Mouse (Mus musculus): ENCODE data around the gene Lce1j. TPM values are rescaled to one million over a fixed set of nuclear protein-coding genes. Genes with fewer than 3 reads are reported as not detected.

Gene Lce1j
- polyA plus RNA-seq, 1 experiment from 2014 or later: not detected

Other genes starting within 250 kb of the Lce1j start
- gene Ivl, start 216.8 kb downstream of the Lce1j start, polyA plus RNA-seq (2016; fragmentation: Nextera tagmentation; extraction: Ambion mirVana): 0.10 and 0.13 TPM in 2 replicates
- not detected in 2 replicates for gene Smcp, start 201.5 kb downstream of the Lce1j start, polyA plus RNA-seq (2016; fragmentation: Nextera tagmentation; extraction: Ambion mirVana)
- not detected in 2 replicates for gene 2210017I01Rik, start 183.0 kb downstream of the Lce1j start, polyA plus RNA-seq (2016; fragmentation: Nextera tagmentation; extraction: Ambion mirVana)
- gene Lce6a, start 168.9 kb downstream of the Lce1j start, polyA plus RNA-seq (2016; fragmentation: Nextera tagmentation; extraction: Ambion mirVana): not detected in 2 replicates
- not detected in 2 replicates for gene Lce1a1, start 142.2 kb downstream of the Lce1j start, polyA plus RNA-seq (2016; fragmentation: Nextera tagmentation; extraction: Ambion mirVana)
- not detected in 2 replicates for gene Lce1b, start 133.6 kb downstream of the Lce1j start, polyA plus RNA-seq (2016; fragmentation: Nextera tagmentation; extraction: Ambion mirVana)
- not detected in 2 replicates for gene Lce1a2, start 120.2 kb downstream of the Lce1j start, polyA plus RNA-seq (2016; fragmentation: Nextera tagmentation; extraction: Ambion mirVana)
- gene Lce1c, start 111.3 kb downstream of the Lce1j start, polyA plus RNA-seq (2016; fragmentation: Nextera tagmentation; extraction: Ambion mirVana): not detected in 2 replicates
- gene Lce1d, start 103.3 kb downstream of the Lce1j start, polyA plus RNA-seq (2016; fragmentation: Nextera tagmentation; extraction: Ambion mirVana): not detected in 2 replicates
- not detected in 2 replicates for gene Lce1e, start 81.4 kb downstream of the Lce1j start, polyA plus RNA-seq (2016; fragmentation: Nextera tagmentation; extraction: Ambion mirVana)
- gene Lce1f, start 70.2 kb downstream of the Lce1j start, polyA plus RNA-seq (2016; fragmentation: Nextera tagmentation; extraction: Ambion mirVana): not detected in 2 replicates
- gene Gm38119, start 51.4 kb downstream of the Lce1j start, polyA plus RNA-seq (2016; fragmentation: Nextera tagmentation; extraction: Ambion mirVana): not detected in 2 replicates
- not detected in 2 replicates for gene Lce1g, start 38.2 kb downstream of the Lce1j start, polyA plus RNA-seq (2016; fragmentation: Nextera tagmentation; extraction: Ambion mirVana)
- gene Lce1h, start 25.4 kb downstream of the Lce1j start, polyA plus RNA-seq (2016; fragmentation: Nextera tagmentation; extraction: Ambion mirVana): not detected in 2 replicates
- gene Lce1i, start 11.6 kb downstream of the Lce1j start, polyA plus RNA-seq (2016; fragmentation: Nextera tagmentation; extraction: Ambion mirVana): not detected in 2 replicates
- not detected in 2 replicates for gene Lce1k, start 17.4 kb upstream of the Lce1j start, polyA plus RNA-seq (2016; fragmentation: Nextera tagmentation; extraction: Ambion mirVana)
- gene Kprp, start 36.7 kb upstream of the Lce1j start, polyA plus RNA-seq (2016; fragmentation: Nextera tagmentation; extraction: Ambion mirVana): not detected in 2 replicates
- gene Lce1l, start 60.8 kb upstream of the Lce1j start, polyA plus RNA-seq (2016; fragmentation: Nextera tagmentation; extraction: Ambion mirVana): not detected in 2 replicates
- not detected in 2 replicates for gene 2310050C09Rik, start 79.7 kb upstream of the Lce1j start, polyA plus RNA-seq (2016; fragmentation: Nextera tagmentation; extraction: Ambion mirVana)
- gene Lce3a, start 135.7 kb upstream of the Lce1j start, polyA plus RNA-seq (2016; fragmentation: Nextera tagmentation; extraction: Ambion mirVana): not detected in 2 replicates
- not detected in 2 replicates for gene Lce3b, start 142.5 kb upstream of the Lce1j start, polyA plus RNA-seq (2016; fragmentation: Nextera tagmentation; extraction: Ambion mirVana)
- gene Lce3c, start 154.0 kb upstream of the Lce1j start, polyA plus RNA-seq (2016; fragmentation: Nextera tagmentation; extraction: Ambion mirVana): not detected in 2 replicates
- gene Lce3d, start 166.9 kb upstream of the Lce1j start, polyA plus RNA-seq (2016; fragmentation: Nextera tagmentation; extraction: Ambion mirVana): not detected in 2 replicates
- not detected in 2 replicates for gene Lce3e, start 176.5 kb upstream of the Lce1j start, polyA plus RNA-seq (2016; fragmentation: Nextera tagmentation; extraction: Ambion mirVana)
- gene Lce3f, start 201.7 kb upstream of the Lce1j start, polyA plus RNA-seq (2016; fragmentation: Nextera tagmentation; extraction: Ambion mirVana): not detected in 2 replicates
- gene Crct1, start 225.2 kb upstream of the Lce1j start, polyA plus RNA-seq (2016; fragmentation: Nextera tagmentation; extraction: Ambion mirVana): 0.32 TPM in 1 of 2 replicates, not detected in the other
- not detected in 2 replicates for gene Lce1m, start 228.5 kb upstream of the Lce1j start, polyA plus RNA-seq (2016; fragmentation: Nextera tagmentation; extraction: Ambion mirVana)

Data from neural tube, embryonic 12.5 days (tissue).